Mouse (Mus musculus) adrenal gland, postnatal 36 days (tissue): ENCODE measurements around the gene Nxpe3. TPM values are rescaled to one million over a fixed set of nuclear protein-coding genes. Genes with fewer than 3 reads are reported as not detected.

Experiments
- DNase-seq, 2 experiments: peaks; one replicate each; pipeline ENCODE4 v3.0.0; 2021; ENCODE audit warnings: mixed read lengths in 1 of 2
- long read RNA-seq, 2 experiments: library from polyadenylated mRNA; stranded (forward); transcript quantifications; one replicate each; pipeline ENCODE4 v2.0.0; 2021; ENCODE audit warnings: borderline sequencing depth in 2 of 2
- total RNA-seq, 2 experiments: library from RNA; stranded (reverse); gene quantifications; 2 replicates each; pipeline ENCODE4 v1.2.3; 2021

Nxpe3 gene
- total RNA-seq, result 1 to 10 TPM in 1 of 2 experiments, under 1 TPM in 1; 0.83 to 1.5 TPM
- long read RNA-seq, experiment 1, partial matches to known transcripts, result 0 of 1 reads
- long read RNA-seq, experiment 1, other reads (novel, unspliced or antisense), result 1 of 1 reads
- long read RNA-seq, experiment 2, result 0 reads

GRCm38 (mm10) chr16:55894893-55895650 lies at the start of gene Nxpe3:
Gene Nxpe3 (minus strand): TSS chr16:55895285.
- DNase-seq, result peak; percentile 86 to 89

GRCm38 (mm10) chr16:55940781-55941180 lies 45.7 kb upstream of the Nxpe3 start:
- no peak for DNase-seq

- no peak for DNase-seq
Measured at GRCm38 (mm10) chr16:55939703-55940102, 44.6 kb upstream of the Nxpe3 start.

- no peak for DNase-seq
Measured at GRCm38 (mm10) chr16:55938761-55939160, 43.7 kb upstream of the Nxpe3 start.

- DNase-seq, result peak; percentile 92
Measured at GRCm38 (mm10) chr16:55934453-55935037, 39.5 kb upstream of the Nxpe3 start, which contains the start of gene Cep97. Gene Cep97 (minus strand): TSS chr16:55934855.

GRCm38 (mm10) chr16:55933681-55934343 lies 38.7 kb upstream of the Nxpe3 start:
- DNase-seq, result peak; percentile 21 to 41

GRCm38 (mm10) chr16:55924010-55924409 lies 28.9 kb upstream of the Nxpe3 start:
- no peak for DNase-seq

- DNase-seq, result no peak
Measured at GRCm38 (mm10) chr16:55922079-55922478, 27.0 kb upstream of the Nxpe3 start.

GRCm38 (mm10) chr16:55914716-55915115 lies 19.6 kb upstream of the Nxpe3 start:
- no peak for DNase-seq

GRCm38 (mm10) chr16:55910208-55910793 lies 15.2 kb upstream of the Nxpe3 start:
- no peak for DNase-seq

- no peak for DNase-seq
Measured at GRCm38 (mm10) chr16:55906928-55907679, 12.0 kb upstream of the Nxpe3 start.

GRCm38 (mm10) chr16:55905370-55905769 lies 10.3 kb upstream of the Nxpe3 start:
- no peak for DNase-seq

GRCm38 (mm10) chr16:55901839-55902756 lies 7.0 kb upstream of the Nxpe3 start:
- no peak for DNase-seq

- DNase-seq, result peak; percentile 5 to 24
Measured at GRCm38 (mm10) chr16:55898385-55899002, 3.4 kb upstream of the Nxpe3 start.

- no peak for DNase-seq
Measured at GRCm38 (mm10) chr16:55895651-55896095, 588 bp upstream of the Nxpe3 start.

- no peak for DNase-seq
Measured at GRCm38 (mm10) chr16:55894536-55894892, 571 bp downstream of the Nxpe3 start.

- DNase-seq, result no peak
Measured at GRCm38 (mm10) chr16:55893410-55894107, 1.5 kb downstream of the Nxpe3 start.

GRCm38 (mm10) chr16:55892484-55892883 lies 2.6 kb downstream of the Nxpe3 start:
- no peak for DNase-seq

GRCm38 (mm10) chr16:55891346-55891745 lies 3.7 kb downstream of the Nxpe3 start:
- no peak for DNase-seq
